Mouse (Mus musculus): ENCODE data around the gene Kirrel3. TPM values are rescaled to one million over a fixed set of nuclear protein-coding genes. Genes with fewer than 3 reads are reported as not detected.

Gene Kirrel3
- polyA plus RNA-seq, 1 experiment from 2014 or later, result 25.9 TPM

DNA sequence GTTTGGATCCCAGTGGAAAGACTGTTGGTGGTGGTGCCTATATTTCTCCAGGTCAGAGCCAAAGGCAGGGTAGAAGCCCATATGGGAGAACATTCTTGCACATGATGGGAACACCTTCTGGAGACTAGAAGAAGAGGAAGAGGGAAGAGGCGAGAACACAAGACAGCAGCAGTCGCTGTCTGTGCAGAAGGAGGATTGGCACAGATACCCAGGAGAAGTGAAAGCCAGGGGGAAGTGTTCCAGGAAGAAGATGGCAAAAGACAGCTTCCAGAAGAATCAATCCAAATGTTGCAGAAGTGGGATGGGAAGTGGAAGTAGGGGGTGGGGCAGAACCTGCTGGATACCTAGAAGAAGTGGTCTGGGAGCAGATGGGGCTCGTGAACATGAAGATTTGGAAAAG, 255.1 kb downstream of the Kirrel3 start:
- 85% methylated on average over 3 of the region's 3 CpGs for WGBS
- H3K4me1 ChIP-seq (replicated peaks), result peaks cover 5% of the 10 kb centered on the region; the same call in 1 of the 2 replicates
- no peaks in the 10 kb centered on the region for H3K36me3 ChIP-seq
- H3K27ac ChIP-seq (replicated peaks), result no peak overlapping the region
- ATAC-seq (ENCODE audit: low read depth), result no peak
- no peaks in the 10 kb centered on the region for H3K9me3 ChIP-seq
- no peaks in the 10 kb centered on the region for H3K27me3 ChIP-seq
- H3K9ac ChIP-seq, result no peak overlapping the region
- H3K4me3 ChIP-seq, result no peak overlapping the region
- H3K4me2 ChIP-seq, result no peak overlapping the region

DNA sequence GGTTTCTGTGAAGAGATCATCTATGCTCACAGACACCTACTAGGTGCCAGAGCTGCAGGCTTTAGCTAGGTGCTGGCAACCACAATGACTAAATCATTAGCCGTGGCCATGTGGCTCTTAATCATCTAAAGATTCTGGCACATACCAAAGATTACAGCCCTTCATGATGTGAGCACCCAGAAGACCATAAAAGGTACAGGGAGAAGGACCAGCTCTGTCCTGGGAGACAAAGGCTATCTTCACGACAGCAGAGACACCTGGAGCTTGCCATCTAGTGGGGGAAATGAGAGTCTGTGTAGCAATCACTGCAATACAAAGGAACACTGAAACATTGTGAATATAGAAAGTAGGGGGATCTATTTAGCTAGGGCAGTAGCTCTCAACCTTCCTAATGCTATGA, 262.3 kb downstream of the Kirrel3 start:
- H3K9me3 ChIP-seq, result no peaks in the 10 kb centered on the region
- H3K4me2 ChIP-seq, result no peak overlapping the region
- H3K4me3 ChIP-seq, result no peak overlapping the region
- no peak for ATAC-seq (ENCODE audit: low read depth)
- 44% methylated on average over 2 of the region's 2 CpGs for WGBS
- H3K27ac ChIP-seq (replicated peaks), result no peak overlapping the region
- peaks cover 18% of the 10 kb centered on the region; the same call in 1 of the 2 replicates for H3K4me1 ChIP-seq (replicated peaks)
- H3K36me3 ChIP-seq, result no peaks in the 10 kb centered on the region
- H3K9ac ChIP-seq, result no peak overlapping the region
- peaks cover 5% of the 10 kb centered on the region; the same call in 1 of the 2 replicates for H3K27me3 ChIP-seq

DNA sequence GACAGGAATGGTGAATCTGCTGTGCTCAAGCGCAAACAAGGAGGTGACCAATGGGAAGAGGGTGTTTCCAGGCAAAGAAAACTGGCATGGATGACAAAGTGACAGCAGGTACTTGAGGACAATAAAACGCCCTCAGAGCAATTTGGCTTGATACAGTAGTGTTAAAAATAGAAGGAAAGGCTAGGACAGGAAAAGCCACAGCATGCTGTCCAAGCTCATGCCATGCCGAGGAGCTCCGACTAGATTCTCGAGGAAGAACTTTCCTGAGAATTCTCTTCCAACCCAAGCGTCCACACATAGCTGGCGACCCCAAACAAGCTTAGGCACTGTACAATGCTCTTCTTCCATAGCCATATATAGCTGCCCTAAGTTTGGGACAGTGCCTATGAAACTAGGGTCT, 263.5 kb downstream of the Kirrel3 start:
- Histone ChIP-seq H3K4me1 (replicated peaks) (peaks cover 18% of the 10 kb centered on the region; the same call in 1 of the 2 replicates), H3K27ac (replicated peaks) (no peak overlapping the region), H3K36me3 (no peaks in the 10 kb centered on the region), H3K4me3 (no peak overlapping the region), H3K9ac (no peak overlapping the region), H3K9me3 (no peaks in the 10 kb centered on the region), H3K4me2 (no peak overlapping the region), H3K27me3 (peaks cover 5% of the 10 kb centered on the region; the same call in 1 of the 2 replicates)
- ATAC-seq (ENCODE audit: low read depth), result no peak
- WGBS, result 86% methylated on average over 7 of the region's 7 CpGs

DNA sequence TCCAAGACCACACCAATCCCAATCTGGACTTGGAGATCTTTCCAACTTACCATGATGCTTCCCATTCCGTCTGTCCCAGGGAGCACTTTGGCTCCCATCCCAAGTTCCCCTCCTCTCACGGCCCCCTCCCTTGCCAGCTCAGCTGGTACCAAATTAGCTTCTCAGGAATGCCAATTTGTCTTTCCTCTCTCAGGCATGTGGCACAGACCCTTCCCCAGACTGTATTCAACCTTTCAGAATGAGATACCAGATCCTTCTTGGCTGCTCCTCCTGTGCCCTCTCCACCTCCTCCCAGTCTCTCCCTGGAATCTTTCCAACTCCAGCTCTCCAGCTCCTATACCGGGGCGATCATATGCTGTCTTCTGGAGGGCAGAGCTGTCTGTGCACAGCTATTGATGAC, 264.2 kb downstream of the Kirrel3 start:
- H3K27ac ChIP-seq (replicated peaks), result no peak overlapping the region
- H3K36me3 ChIP-seq, result no peaks in the 10 kb centered on the region
- 52% methylated on average over 4 of the region's 4 CpGs for WGBS
- H3K4me2 ChIP-seq, result no peak overlapping the region
- no peaks in the 10 kb centered on the region for H3K9me3 ChIP-seq
- no peak overlapping the region for H3K9ac ChIP-seq
- peaks cover 5% of the 10 kb centered on the region; the same call in 1 of the 2 replicates for H3K27me3 ChIP-seq
- ATAC-seq (ENCODE audit: low read depth), result peak; percentile 37; the same call in 1 of the 2 replicates
- H3K4me3 ChIP-seq, result no peak overlapping the region
- H3K4me1 ChIP-seq (replicated peaks), result peaks cover 24% of the 10 kb centered on the region

DNA sequence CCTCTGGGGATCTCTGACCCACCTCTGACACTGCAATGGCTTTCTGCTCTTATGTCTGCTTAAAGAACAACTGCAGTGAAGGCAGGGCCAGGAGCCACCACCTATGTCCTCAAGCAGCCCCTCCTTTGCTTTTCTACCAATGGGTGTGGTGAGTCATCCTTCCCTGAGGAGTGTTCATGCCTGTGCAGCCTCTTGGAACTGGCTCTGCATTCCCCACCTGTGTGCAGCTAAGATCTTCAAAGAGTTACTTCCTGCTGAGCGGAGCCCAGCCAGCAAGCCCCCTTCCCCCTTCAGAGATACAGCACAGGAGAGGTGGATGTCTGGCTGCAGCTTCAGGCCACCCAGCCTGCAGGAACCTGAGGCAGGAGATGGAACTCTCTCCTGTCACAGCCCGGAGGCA, 265.2 kb downstream of the Kirrel3 start:
- Histone ChIP-seq H3K27me3 (peaks cover 5% of the 10 kb centered on the region; the same call in 1 of the 2 replicates), H3K36me3 (no peaks in the 10 kb centered on the region), H3K4me3 (no peak overlapping the region), H3K27ac (replicated peaks) (no peak overlapping the region), H3K4me2 (no peak overlapping the region), H3K4me1 (replicated peaks) (peaks cover 26% of the 10 kb centered on the region), H3K9ac (no peak overlapping the region), H3K9me3 (no peaks in the 10 kb centered on the region)
- ATAC-seq (ENCODE audit: low read depth), result no peak
- WGBS, result 62% methylated on average over 2 of the region's 2 CpGs

DNA sequence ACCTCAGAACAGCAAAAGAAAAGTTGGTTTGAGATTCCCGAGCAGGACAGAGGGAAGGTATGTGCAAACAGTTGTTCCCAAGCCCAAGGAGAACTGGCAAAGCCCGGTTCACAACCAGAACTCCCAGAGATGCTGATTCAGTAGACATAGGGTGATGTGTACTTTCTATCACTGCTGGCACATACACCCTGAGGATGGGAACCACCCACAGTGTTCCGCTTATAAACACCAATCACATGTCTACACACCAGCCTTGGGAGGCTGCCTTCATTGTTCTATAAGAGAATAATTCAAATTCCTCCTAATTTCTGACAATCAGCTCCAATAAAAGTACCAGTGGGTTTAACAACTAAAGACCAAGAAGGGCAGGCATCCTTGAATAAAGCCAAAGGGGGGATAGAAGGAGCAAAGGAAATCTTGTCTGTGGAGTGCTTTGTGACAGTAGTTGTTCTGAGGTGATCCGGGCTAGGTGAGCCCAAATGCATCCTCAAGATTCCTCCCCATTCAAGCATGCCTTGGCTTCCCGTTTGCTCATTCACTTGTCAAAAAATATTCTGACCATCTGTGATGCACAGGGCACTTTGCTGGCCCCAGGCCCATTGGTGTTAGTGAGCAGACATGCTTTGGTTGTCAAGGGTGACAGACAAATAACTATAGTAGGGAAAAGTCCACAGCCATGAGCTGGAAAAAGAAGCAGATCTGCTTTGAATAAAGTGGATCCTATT, 266.5 kb downstream of the Kirrel3 start:
- H3K27ac ChIP-seq (replicated peaks), result no peak overlapping the region
- 84% methylated on average over 5 of the region's 5 CpGs for WGBS
- H3K4me1 ChIP-seq (replicated peaks), result peaks cover 35% of the 10 kb centered on the region
- no peaks in the 10 kb centered on the region for H3K9me3 ChIP-seq
- peaks cover 5% of the 10 kb centered on the region; the same call in 1 of the 2 replicates for H3K27me3 ChIP-seq
- no peaks in the 10 kb centered on the region for H3K36me3 ChIP-seq
- no peak for ATAC-seq (ENCODE audit: low read depth)
- H3K9ac ChIP-seq, result no peak overlapping the region
- no peak overlapping the region for H3K4me3 ChIP-seq
- H3K4me2 ChIP-seq, result no peak overlapping the region

DNA sequence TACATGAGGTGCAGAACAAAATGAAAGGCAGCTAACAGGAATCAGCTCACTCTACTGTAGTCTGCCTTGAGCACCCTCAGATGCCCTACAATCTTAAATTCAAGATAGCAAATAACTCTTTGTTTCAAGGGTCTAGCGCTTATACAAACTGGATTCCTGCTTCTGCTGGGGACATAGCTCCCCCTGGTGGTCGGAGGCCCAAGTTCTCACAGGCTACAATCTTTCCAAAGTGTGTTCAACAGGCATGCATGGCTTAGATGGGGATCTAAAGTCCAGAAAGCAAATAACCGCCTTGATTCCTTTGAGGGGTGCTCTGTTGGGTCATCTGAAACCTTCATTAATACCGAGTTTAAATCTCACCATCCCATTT, 267.1 kb downstream of the Kirrel3 start:
- Histone ChIP-seq H3K9ac (no peak overlapping the region), H3K27ac (replicated peaks) (no peak overlapping the region), H3K4me3 (no peak overlapping the region), H3K4me2 (no peak overlapping the region), H3K36me3 (no peaks in the 10 kb centered on the region), H3K9me3 (no peaks in the 10 kb centered on the region), H3K27me3 (peaks cover 5% of the 10 kb centered on the region; the same call in 1 of the 2 replicates), H3K4me1 (replicated peaks) (peaks cover 40% of the 10 kb centered on the region)
- WGBS, result 26% methylated on average over 4 of the region's 4 CpGs
- ATAC-seq (ENCODE audit: low read depth), result no peak

DNA sequence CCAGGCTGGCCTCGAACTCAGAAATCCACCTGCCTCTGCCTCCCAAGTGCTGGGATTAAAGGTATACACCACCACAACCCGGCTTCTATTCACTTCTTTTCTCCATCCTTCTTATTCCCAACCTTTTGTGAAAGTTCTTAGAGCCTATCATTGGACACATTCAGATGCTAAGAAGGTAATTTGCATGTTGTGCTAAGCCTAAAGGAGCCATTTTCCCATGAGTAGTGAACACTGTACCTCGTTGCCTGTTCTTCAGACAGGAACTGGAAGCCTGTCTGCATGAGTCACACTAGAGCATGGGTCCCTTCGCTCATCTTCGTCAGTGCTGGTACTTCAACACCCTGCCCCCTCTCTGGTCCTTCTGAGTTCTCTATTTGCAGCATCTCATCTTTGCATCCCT, 268.2 kb downstream of the Kirrel3 start:
- H3K27me3 ChIP-seq, result peaks cover 5% of the 10 kb centered on the region; the same call in 1 of the 2 replicates
- no peak overlapping the region for H3K4me2 ChIP-seq
- no peaks in the 10 kb centered on the region for H3K36me3 ChIP-seq
- no peak overlapping the region for H3K4me3 ChIP-seq
- H3K4me1 ChIP-seq (replicated peaks), result peaks cover 51% of the 10 kb centered on the region
- no peak for ATAC-seq (ENCODE audit: low read depth)
- H3K9me3 ChIP-seq, result no peaks in the 10 kb centered on the region
- no peak overlapping the region for H3K27ac ChIP-seq (replicated peaks)
- 71% methylated on average over 5 of the region's 5 CpGs for WGBS
- H3K9ac ChIP-seq, result no peak overlapping the region

DNA sequence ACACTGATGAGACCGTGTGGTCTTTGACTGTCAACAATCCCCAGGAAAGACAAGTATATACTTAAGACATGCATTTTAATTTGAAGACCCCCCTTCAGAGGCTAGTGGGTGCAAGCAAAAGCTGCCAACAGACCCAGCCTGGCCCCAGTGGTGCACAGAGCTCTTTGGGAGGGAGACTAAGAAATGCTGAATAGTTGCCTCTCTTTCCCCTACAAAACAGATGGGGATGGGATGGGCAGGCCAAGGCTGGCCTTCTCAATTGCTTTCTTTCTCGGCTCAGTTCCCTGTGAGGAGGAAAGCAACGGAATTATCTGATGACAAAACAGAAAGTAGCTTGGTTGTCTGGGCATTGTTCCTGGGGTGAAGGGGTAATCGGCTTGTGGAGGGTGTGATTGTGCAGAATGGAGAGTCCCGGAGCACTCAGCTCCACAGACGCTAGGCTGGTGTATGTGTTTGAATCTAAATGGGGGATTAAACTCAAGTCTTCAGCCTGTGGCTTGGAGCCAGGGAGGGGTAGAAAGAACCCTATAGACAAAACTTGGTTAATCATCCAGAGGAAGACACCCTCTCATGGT, 268.9 kb downstream of the Kirrel3 start:
- H3K4me3 ChIP-seq, result no peak overlapping the region
- no peak overlapping the region for H3K9ac ChIP-seq
- peaks cover 5% of the 10 kb centered on the region; the same call in 1 of the 2 replicates for H3K27me3 ChIP-seq
- ATAC-seq (ENCODE audit: low read depth), result no peak
- H3K27ac ChIP-seq (replicated peaks), result no peak overlapping the region
- H3K9me3 ChIP-seq, result no peaks in the 10 kb centered on the region
- H3K4me1 ChIP-seq (replicated peaks), result peaks cover 58% of the 10 kb centered on the region
- no peaks in the 10 kb centered on the region for H3K36me3 ChIP-seq
- H3K4me2 ChIP-seq, result no peak overlapping the region
- 34% methylated on average over 6 of the region's 6 CpGs for WGBS

DNA sequence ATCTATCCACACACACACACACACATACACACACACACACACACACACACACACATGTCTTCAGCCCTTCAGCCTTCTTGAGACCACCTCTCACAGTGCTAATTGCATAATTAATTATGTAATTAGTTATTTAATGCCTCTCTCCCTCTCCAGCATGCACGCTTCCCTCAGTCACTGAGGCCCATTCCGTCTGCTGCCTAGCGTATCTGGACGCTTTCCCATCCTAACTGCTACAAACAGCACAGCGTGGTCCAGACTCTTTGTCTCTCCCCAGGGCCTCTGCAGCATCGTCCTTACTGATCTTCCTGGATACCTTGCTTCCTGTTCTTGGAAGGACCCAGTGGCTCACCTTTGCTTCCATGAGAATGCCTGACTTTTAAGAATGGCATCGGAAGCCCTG, 270.4 kb downstream of the Kirrel3 start:
- Histone ChIP-seq H3K9me3 (no peaks in the 10 kb centered on the region), H3K9ac (no peak overlapping the region), H3K4me2 (no peak overlapping the region), H3K4me3 (no peak overlapping the region), H3K27ac (replicated peaks) (no peak overlapping the region; the same call in 1 of the 2 replicates), H3K27me3 (0 out of 2 replicates have a peak, but pooled peaks cover under 1% of the 10 kb centered on the region), H3K4me1 (replicated peaks) (peaks cover 56% of the 10 kb centered on the region), H3K36me3 (no peaks in the 10 kb centered on the region)
- no peak for ATAC-seq (ENCODE audit: low read depth)
- WGBS, result 55% methylated on average over 7 of the region's 7 CpGs

DNA sequence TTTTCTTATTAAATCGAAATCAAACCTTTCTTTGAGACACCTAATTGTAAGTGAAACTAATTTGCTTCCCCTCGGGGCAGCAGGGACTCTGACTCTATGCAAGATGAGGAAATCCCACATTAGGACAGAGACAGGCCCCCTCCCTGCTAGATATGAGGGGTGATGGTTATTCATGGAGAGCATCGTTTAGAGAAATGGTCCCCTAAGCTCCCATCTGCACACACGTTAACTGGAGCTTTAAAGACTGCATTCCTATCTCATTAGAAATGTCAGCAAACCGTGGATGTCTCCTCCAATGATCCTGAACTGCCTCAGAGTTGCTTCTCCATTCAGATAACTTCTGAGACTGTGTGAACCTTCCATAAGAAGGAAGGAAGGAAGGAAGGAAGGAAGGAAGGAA, 273.2 kb downstream of the Kirrel3 start:
- H3K4me1 ChIP-seq (replicated peaks), result peaks cover 50% of the 10 kb centered on the region
- no peak overlapping the region for H3K4me3 ChIP-seq
- WGBS, result 36% methylated on average over 5 of the region's 5 CpGs
- H3K27ac ChIP-seq (replicated peaks), result no peak overlapping the region
- no peak; the same call in 1 of the 2 replicates for ATAC-seq (ENCODE audit: low read depth)
- H3K9me3 ChIP-seq, result no peaks in the 10 kb centered on the region
- H3K36me3 ChIP-seq, result no peaks in the 10 kb centered on the region
- H3K27me3 ChIP-seq, result no peaks in the 10 kb centered on the region
- no peak overlapping the region for H3K4me2 ChIP-seq
- no peak overlapping the region for H3K9ac ChIP-seq

DNA sequence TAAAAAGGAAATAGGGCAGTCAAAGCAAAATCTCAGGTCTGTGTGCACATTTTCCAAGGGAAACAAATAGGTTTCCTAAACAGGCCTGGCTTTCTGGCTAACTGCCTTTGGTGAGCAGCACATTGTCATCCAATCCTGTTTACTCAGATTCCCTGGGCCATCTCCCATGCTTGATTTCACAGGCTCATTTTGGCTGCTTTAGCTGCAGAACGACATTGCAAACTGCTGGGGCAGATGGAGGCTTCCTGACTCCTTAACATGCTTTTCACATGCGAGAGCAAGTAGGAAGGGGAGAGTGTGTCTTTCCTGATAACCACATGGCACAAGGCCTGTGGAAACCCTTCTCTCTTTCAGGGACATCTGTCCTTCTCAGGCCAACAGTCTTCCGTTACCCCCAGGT, 274.8 kb downstream of the Kirrel3 start:
- Histone ChIP-seq H3K27me3 (no peaks in the 10 kb centered on the region), H3K4me2 (no peak overlapping the region), H3K27ac (replicated peaks) (no peak overlapping the region), H3K4me3 (no peak overlapping the region), H3K9ac (no peak overlapping the region), H3K9me3 (no peaks in the 10 kb centered on the region), H3K4me1 (replicated peaks) (peaks cover 44% of the 10 kb centered on the region), H3K36me3 (no peaks in the 10 kb centered on the region)
- no peak for ATAC-seq (ENCODE audit: low read depth)
- WGBS, result 46% methylated on average over 3 of the region's 3 CpGs
